Mouse (Mus musculus) embryonic stem cell, embryonic (primary cell): ENCODE measurements around the gene Leng8.

Source experiments
- CTCF ChIA-PET, 4 experiments: fragments of 300-600 bp in 2 of 4; fragments of 350-600 bp in 2 of 4; sonication (Branson Sonifier 250); formaldehyde crosslinking; loops; one replicate each; lab custom pipeline; 2022; ENCODE audit warnings: inconsistent platforms in 2 of 4; lab: Charles Lee
- POLR2A ChIA-PET, 4 experiments: fragments of 300-600 bp in 2 of 4; fragments of 350-600 bp in 2 of 4; sonication (Branson Sonifier 250); formaldehyde crosslinking; loops; one replicate each; lab custom pipeline; 2022; ENCODE audit warnings: antibody characterized with exemption in 4 of 4, inconsistent platforms in 1 of 4; lab: Charles Lee

The Leng8 gene

DNA sequence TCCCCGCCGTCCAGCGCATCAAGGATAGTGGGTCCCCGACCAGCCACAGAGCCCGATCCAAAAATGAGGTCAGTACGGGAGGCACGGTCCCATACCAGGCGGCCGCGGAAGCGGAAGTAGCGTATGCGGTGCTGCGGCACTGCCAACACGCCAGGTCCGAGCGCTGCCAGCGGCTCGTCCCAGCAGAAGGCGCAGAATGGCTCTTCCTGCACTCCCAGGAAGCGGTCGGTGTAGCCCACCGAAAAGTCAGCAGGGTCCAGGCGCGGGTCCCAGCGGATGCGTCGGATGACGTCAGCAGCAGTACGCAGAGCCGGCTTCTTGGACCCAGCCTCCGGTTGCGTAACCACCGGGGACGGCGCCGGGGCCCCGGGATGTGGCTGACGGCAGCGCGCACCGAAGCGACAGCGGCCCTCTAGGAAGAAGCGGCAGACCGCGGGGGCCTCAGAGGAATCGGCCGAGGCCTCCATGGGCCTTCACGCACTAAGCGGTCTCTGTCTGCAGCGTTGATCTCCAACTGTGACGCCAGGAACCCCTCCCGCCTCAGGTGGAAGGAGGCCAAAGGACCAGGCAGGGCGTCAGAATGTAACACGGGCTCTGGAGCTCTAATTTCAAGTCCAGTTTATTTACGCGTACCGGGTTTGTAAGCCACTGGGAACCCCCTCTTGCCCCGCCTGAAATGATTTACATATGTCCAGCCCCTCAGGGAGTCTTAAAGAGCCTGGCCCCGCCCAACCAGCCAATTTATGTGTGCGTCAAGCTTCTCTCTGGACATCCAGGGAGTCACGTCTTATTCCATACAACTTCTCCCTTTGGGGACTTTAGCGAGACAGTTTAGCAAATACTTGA lies 12.6 kb downstream of the Leng8 start:
- CTCF ChIA-PET, result interaction anchor here (0.6 to 1.8 kb wide), 8 partner anchors 12 to 359 kb away, joined by 3 to 8 read pairs (median 4); no protein-coding TSS in a partner anchor
- POLR2A ChIA-PET, result interaction anchor here (0.6 to 18.6 kb wide), 51 partner anchors 8 to 951 kb away, joined by 3 to 273 read pairs (median 6); partner anchors contain the start of genes Cdc42ep5 (in 4 of the 4), Leng8 (in 4 of the 4), Mboat7 (in 3 of the 4) and Tsen34 (in 3 of the 4)

DNA sequence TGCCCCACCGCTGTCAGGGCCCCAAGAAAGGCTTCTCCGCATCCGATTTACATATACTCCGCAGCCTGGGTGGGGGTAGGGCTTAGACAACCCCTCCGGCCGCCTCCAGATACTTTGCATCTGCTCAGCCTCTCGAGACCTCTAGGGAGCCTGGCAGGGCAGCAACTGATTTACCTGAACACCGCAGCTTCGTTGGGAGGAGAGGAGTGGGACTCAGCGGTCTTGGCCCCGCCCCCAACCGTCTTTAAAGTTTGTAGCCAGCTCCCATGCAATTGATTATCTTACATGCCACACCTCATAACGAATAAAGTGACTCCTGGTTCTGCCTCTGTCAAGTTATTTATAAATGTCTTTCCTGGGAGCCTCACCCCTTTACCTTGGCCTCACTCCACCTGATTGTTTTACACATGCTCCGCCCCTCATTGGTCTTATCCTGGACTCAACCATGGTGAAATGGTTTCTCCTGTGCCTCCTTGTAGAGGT lies 13.3 kb downstream of the Leng8 start, which contains the start of gene Leng9:
Gene Leng9 (minus strand): TSS at position 316 of the 483 bp plus-strand sequence.
- ChIA-PET CTCF (interaction anchor here in 3 of 4 experiments (0.8 to 1.8 kb wide), 7 partner anchors 11 to 321 kb away, joined by 3 to 8 read pairs (median 4); no protein-coding TSS in a partner anchor), POLR2A (interaction anchor here (0.6 to 18.6 kb wide), 49 partner anchors 8 to 952 kb away, joined by 3 to 273 read pairs (median 5); partner anchors contain the start of genes Cdc42ep5 (in 4 of the 4), Leng8 (in 4 of the 4), Mboat7 (in 3 of the 4) and Tsen34 (in 3 of the 4))

DNA sequence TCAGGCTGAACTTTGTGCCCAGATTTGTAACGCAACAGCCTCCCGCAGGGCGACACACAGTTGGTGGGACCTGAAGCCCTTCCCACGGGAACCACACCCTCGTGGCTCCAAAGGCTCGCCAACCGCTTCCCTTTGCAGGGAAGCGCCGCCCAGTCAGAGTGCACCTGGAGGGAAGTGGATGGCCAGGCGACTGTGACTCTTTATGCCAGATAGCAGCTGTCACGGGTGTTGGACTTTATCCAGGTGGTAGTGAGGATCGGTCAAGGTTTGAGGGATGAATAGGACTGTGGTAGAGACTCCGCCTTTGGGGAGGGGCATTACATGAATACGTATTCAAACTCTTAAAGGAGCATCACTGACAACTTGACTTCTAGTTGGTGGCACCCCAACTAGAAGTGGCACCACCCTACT lies 14.0 kb downstream of the Leng8 start:
- ChIA-PET POLR2A (interaction anchor here in 3 of 4 experiments (0.9 to 18.6 kb wide), 17 partner anchors 10 to 506 kb away, joined by 3 to 273 read pairs (median 14); partner anchors contain the start of genes Cdc42ep5 (in 3 of the 3), Leng8 (in 3 of the 3), Cnot3 (in 1 of the 3) and Tsen34 (in 1 of the 3)), CTCF (interaction anchor here in 1 of 4 experiments (0.9 to 1.8 kb wide), 2 partner anchors 10 to 363 kb away, joined by 3 to 5 read pairs; no protein-coding TSS in a partner anchor)

DNA sequence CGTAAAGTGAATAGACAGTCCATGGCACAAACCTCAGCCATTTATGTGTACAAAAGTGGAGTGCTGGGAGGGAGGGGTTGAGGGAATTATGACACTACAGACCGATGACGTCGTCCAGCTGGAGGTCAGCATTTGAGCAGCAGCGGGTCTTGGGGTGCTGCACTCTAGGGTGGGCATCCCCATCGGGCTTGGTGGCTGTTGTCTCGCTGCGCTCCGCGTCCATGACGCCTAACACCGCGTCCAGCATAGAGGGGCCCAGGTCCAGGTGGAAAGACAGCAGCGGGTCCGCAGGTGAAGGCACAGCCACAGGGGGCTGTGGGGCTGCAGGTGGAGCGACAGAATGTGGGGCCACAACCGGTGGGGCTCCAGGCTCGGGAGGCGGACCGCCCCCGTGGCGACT lies 14.4 kb downstream of the Leng8 start:
- POLR2A ChIA-PET, result interaction anchor here in 3 of 4 experiments (0.6 to 10.8 kb wide), 12 partner anchors 10 to 458 kb away, joined by 3 to 71 read pairs (median 6); partner anchors contain the start of genes Cdc42ep5 (in 3 of the 3), Leng8 (in 1 of the 3) and Tsen34 (in 1 of the 3)
- CTCF ChIA-PET, result interaction anchor here in 1 of 4 experiments (0.9 kb wide), 1 partner anchor 362 kb away, joined by 3 read pairs; no protein-coding TSS in a partner anchor

DNA sequence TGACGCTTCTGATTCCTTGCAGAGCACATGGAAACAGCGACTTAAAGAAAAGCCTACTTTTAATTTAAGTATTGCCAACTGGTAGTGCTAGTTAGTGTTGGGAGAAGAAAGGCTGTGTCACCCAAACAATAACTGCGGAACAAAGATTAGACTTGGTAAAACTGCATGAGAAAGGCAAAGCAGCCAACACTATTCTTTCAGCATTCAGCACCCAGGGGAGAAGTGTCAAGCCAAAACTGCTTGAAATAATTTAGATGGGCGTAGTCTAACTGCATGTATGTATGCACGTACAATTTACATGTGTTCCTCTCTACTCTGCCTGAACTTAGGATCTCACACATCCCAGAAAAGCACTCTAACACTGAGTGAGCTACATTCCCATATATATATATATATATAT lies 17.5 kb downstream of the Leng8 start:
- ChIA-PET CTCF (interaction anchor here in 1 of 4 experiments (2.1 kb wide), 1 partner anchor 23 kb away, joined by 7 read pairs; no protein-coding TSS in a partner anchor), POLR2A (interaction anchor here in 3 of 4 experiments (0.7 to 10.8 kb wide), 12 partner anchors 8 to 461 kb away, joined by 3 to 71 read pairs (median 6); partner anchors contain the start of genes Cdc42ep5 (in 2 of the 3), Leng8 (in 2 of the 3) and Mboat7 (in 2 of the 3))

DNA sequence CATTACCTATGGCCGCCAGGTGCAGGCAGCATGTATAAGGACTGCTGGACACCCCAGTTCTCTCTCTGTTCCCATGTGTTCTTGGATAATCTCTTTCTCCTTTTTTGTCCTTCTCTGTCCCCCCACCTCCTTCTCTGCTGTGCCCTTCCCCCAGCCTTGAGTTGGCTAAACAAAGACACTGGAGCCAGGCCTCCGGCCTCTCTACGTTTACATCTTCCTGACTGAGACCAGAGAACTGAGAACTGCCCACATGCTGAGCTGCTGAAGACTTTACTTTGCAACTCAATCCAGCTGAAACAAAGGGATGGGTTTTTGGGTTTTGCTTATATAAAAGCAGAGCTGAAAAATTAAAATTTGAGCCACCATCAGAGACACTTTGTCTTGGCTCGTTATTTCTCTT lies 18.1 kb downstream of the Leng8 start:
- CTCF ChIA-PET, result interaction anchor here in 2 of 4 experiments (0.6 to 2.1 kb wide), 9 partner anchors 9 to 336 kb away, joined by 3 to 8 read pairs (median 3); partner anchors contain the start of gene Cdc42ep5 (in 1 of the 2)
- POLR2A ChIA-PET, result interaction anchor here (0.7 to 10.8 kb wide), 20 partner anchors 8 to 462 kb away, joined by 3 to 71 read pairs (median 4); partner anchors contain the start of genes Cdc42ep5 (in 4 of the 4), Leng8 (in 4 of the 4) and Mboat7 (in 2 of the 4)

DNA sequence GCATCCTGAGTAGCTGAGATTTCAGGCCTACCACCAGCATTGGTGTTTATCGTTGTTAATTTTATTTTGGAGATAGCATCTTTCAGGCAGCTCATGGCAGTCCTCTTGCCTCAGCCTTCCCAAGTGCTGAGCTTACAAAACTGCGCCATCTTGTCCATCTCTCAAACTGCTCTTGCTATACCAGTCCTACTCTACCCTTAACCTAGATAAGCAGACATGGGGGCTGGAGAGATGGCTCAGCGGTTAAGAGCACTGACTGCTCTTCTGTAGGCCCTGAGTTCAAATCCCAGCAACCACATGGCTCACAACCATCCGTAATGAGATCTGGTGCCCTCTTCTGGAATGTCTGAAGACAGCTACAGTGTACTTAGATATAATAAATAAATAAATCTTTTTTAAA lies 24.8 kb downstream of the Leng8 start:
- CTCF ChIA-PET, result interaction anchor here in 2 of 4 experiments (0.7 to 1.6 kb wide), 5 partner anchors 12 to 455 kb away, joined by 3 to 6 read pairs (median 5); partner anchors contain the start of gene Leng9 (in 1 of the 2)
- POLR2A ChIA-PET, result interaction anchor here (0.5 to 5.1 kb wide), 9 partner anchors 11 to 877 kb away, joined by 3 to 71 read pairs (median 3); partner anchors contain the start of genes Leng9 (in 2 of the 4), Leng8 (in 1 of the 4) and Zfp784 (in 1 of the 4)

- CTCF ChIA-PET, result interaction anchor here in 3 of 4 experiments (0.7 to 1.9 kb wide), 13 partner anchors 8 to 498 kb away, joined by 3 to 8 read pairs (median 4); partner anchors contain the start of genes Leng1 (in 1 of the 3) and Tnni3 (in 1 of the 3)
- POLR2A ChIA-PET, result interaction anchor here (0.8 to 5.1 kb wide), 33 partner anchors 8 to 649 kb away, joined by 3 to 71 read pairs (median 5); partner anchors contain the start of genes Leng8 (in 3 of the 4), Leng9 (in 3 of the 4), Cnot3 (in 1 of the 4) and Cox6b2 (in 1 of the 4)
These were observed 26.8 kb downstream of the Leng8 start for GRCm38 (mm10) chr7:4163571-4164072.

DNA sequence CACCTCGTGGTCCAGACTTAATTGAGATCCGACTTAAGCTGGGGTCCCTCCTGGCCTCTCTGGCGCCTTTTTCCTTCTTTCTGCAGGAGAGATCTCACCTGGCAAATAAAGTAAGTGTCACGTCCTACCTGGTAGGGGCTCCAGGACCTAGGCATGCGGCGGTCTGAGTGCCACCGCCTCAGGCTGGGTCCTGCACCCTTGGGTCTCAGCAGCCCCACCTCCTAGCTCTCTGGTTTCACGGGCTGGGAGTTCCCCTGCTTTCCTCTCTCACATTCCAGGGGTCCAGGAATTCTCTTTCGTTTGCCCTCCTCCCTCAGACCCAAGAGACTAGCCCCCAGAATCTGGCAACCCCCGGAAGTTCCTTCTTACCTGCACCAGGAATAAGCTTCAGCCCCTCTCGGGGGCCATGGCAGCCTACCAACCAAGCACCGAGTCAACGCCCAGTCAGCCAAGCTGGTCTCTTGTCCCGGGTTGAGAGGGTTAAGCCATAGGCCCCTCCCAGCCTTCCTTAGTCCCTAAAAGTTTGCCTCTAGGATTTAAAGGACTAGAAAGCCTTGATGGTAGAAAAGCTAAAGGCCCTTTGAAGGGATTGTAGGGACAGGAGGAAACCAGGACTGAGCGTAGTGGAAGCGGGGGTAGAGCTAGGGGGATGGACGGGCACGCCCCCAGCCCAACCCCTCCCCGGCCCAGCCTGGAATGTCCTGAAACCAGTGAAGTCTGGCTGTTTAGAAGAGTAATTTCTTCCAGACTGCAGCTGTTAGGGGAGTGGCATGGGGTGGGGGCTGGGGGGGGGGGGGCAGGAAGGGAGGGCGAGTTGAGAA lies 27.5 kb downstream of the Leng8 start, which contains the start of gene Cdc42ep5:
Gene Cdc42ep5 (minus strand): TSS at position 771 of the 821 bp plus-strand sequence.
- POLR2A ChIA-PET, result interaction anchor here (0.6 to 5.1 kb wide), 41 partner anchors 9 to 662 kb away, joined by 3 to 71 read pairs (median 5); partner anchors contain the start of genes Leng8 (in 3 of the 4), Leng9 (in 3 of the 4), Mboat7 (in 2 of the 4) and Tsen34 (in 2 of the 4)
- CTCF ChIA-PET, result interaction anchor here (0.6 to 1.9 kb wide), 12 partner anchors 9 to 499 kb away, joined by 3 to 8 read pairs (median 4); partner anchors contain the start of gene Leng1 (in 1 of the 4)

- ChIA-PET CTCF (interaction anchor here in 2 of 4 experiments (1.1 to 1.9 kb wide), 3 partner anchors 10 to 262 kb away, joined by 3 to 8 read pairs (median 6); no protein-coding TSS in a partner anchor), POLR2A (interaction anchor here (0.6 to 5.1 kb wide), 12 partner anchors 9 to 647 kb away, joined by 3 to 71 read pairs (median 8); partner anchors contain the start of genes Leng8 (in 2 of the 4), Leng9 (in 2 of the 4), Mboat7 (in 1 of the 4) and Tnni3 (in 1 of the 4))
These were observed 28.4 kb downstream of the Leng8 start for GRCm38 (mm10) chr7:4165286-4165685.

GRCm38 (mm10) chr7:4167098-4167497 lies 30.3 kb downstream of the Leng8 start:
- ChIA-PET POLR2A (no interaction called here), CTCF (no interaction called here)

GRCm38 (mm10) chr7:4170193-4170938 lies 33.5 kb downstream of the Leng8 start:
- ChIA-PET CTCF (no interaction called here), POLR2A (interaction anchor here in 1 of 4 experiments (1.1 kb wide), 1 partner anchor 8 kb away, joined by 3 read pairs; no protein-coding TSS in a partner anchor)

- ChIA-PET POLR2A (interaction anchor here (0.6 to 1.4 kb wide), 10 partner anchors 8 to 343 kb away, joined by 3 to 6 read pairs (median 3); partner anchors contain the start of genes Lair1 (in 1 of the 4), Leng8 (in 1 of the 4) and Leng9 (in 1 of the 4)), CTCF (interaction anchor here in 3 of 4 experiments (0.5 to 1.8 kb wide), 4 partner anchors 13 to 249 kb away, joined by 3 to 7 read pairs (median 4); no protein-coding TSS in a partner anchor)
These were observed 41.6 kb downstream of the Leng8 start for GRCm38 (mm10) chr7:4178438-4178837.
